Mouse (Mus musculus) lung, embryonic 15.5 days (tissue): ENCODE measurements around the gene Tnfrsf12a. TPM values are rescaled to one million over a fixed set of nuclear protein-coding genes. Genes with fewer than 3 reads are reported as not detected.

ENCODE experiments used
- ATAC-seq: fragments of 200-750 bp; cut with Nextera tagmentation; 2 replicates; pipeline ENCODE4 v1.8.0; 2017; ENCODE audit warnings: moderate number of reproducible peaks, borderline replicate concordance; ENCODE audit not compliant: low FRiP score, low TSS enrichment; ENCODE audit errors: extremely low read depth
- H3K27ac ChIP-seq: fragments of 300-500 bp; sonication (generic); 2 replicates; pipeline ENCODE4 v1.5.1; 2015; ENCODE audit warnings: moderate library complexity, mild to moderate bottlenecking, inconsistent platforms
- H3K27me3 ChIP-seq: fragments of 300-500 bp; sonication (generic); 2 replicates; pipeline ENCODE4 v1.6.1; 2015; ENCODE audit warnings: inconsistent platforms
- H3K36me3 ChIP-seq: fragments of 300-500 bp; sonication (generic); 2 replicates; pipeline ENCODE4 v1.6.1; 2015; ENCODE audit warnings: inconsistent platforms
- H3K4me1 ChIP-seq: fragments of 300-500 bp; sonication (generic); 2 replicates; pipeline ENCODE4 v1.6.1; 2015; ENCODE audit warnings: inconsistent platforms
- H3K4me2 ChIP-seq: fragments of 300-500 bp; sonication (generic); 2 replicates; pipeline ENCODE4 v1.6.1; 2015; ENCODE audit warnings: inconsistent platforms, mild to moderate bottlenecking, moderate library complexity
- H3K4me3 ChIP-seq: fragments of 300-500 bp; sonication (generic); 2 replicates; pipeline ENCODE4 v1.5.1; 2015; ENCODE audit warnings: mild to moderate bottlenecking, inconsistent platforms
- H3K9ac ChIP-seq: fragments of 300-500 bp; sonication (generic); 2 replicates; pipeline ENCODE4 v1.6.1; 2015; ENCODE audit warnings: inconsistent platforms
- H3K9me3 ChIP-seq: fragments of 300-500 bp; sonication (generic); 2 replicates; pipeline ENCODE4 v1.6.1; 2016; ENCODE audit warnings: inconsistent platforms
- WGBS: fragments of 180-500 bp; shearing (Covaris S2); methylation state at CpG from one replicate; pipeline ENCODE4 v1.1.7; 2015; 5-methylcytosine and 5-hydroxymethylcytosine counted together
- polyA plus RNA-seq: library from polyadenylated mRNA; unstranded; fragments of >200 nt; fragmentation: Nextera tagmentation; extraction: Ambion mirVana; gene quantifications from 2 replicates; pipeline ENCODE4 v1.2.1, GENCODE M21; 2015

Tnfrsf12a gene
- polyA plus RNA-seq, 1 experiment from 2014 or later: 26.8 TPM

DNA sequence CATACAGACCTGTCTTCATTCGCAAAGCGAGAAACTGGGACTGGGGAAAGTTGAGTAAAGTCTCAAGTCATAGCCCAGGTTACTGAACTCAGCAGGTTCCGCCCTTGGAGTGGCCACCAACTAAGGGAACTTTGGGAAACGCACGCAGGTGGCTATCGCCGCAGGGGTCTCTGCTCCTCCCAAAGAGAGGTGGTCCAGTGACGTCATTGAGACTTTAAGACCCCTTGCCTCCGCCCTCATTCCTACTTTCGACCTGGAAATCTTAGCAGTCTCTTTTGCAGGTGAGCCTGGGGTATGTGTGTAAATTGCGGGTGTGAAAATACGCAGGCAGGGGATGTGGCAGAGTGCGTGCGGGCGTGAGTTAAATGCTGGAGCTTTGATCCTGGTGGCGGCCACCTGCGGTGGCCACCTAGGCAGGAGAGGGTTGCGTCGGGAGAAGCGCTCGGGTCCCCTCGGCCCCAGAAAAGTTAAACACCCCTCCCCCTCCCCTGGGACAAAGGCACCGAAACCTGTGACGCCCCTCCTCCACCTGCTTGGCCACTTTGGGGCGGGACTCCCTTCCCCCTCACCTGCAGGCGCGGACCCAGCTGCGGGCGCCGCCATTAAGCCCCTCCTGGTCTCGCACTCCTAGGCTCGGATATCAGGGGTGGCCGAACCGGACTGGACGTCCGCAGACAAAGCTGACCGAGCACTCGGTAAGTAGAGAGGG lies 2.0 kb upstream of the Tnfrsf12a start, which contains the start of gene Cldn6:
TSS of gene Cldn6 (plus strand) at position 123 of the 709 bp plus-strand sequence.
- Histone ChIP-seq H3K4me1 (peaks cover 66% of the 10 kb centered on the region), H3K27ac (peak within 1 kb of the TSS; percentile 82), H3K4me3 (peak within 1 kb of the TSS; percentile 41), H3K4me2 (peak within 1 kb of the TSS; percentile 52), H3K36me3 (no peaks in the 10 kb centered on the region), H3K9ac (peak within 1 kb of the TSS; percentile 44), H3K27me3 (peaks cover 58% of the 10 kb centered on the region), H3K9me3 (no peaks in the 10 kb centered on the region)
- ATAC-seq: no peak
- WGBS: 1% methylated on average over 36 of the region's 38 CpGs

DNA sequence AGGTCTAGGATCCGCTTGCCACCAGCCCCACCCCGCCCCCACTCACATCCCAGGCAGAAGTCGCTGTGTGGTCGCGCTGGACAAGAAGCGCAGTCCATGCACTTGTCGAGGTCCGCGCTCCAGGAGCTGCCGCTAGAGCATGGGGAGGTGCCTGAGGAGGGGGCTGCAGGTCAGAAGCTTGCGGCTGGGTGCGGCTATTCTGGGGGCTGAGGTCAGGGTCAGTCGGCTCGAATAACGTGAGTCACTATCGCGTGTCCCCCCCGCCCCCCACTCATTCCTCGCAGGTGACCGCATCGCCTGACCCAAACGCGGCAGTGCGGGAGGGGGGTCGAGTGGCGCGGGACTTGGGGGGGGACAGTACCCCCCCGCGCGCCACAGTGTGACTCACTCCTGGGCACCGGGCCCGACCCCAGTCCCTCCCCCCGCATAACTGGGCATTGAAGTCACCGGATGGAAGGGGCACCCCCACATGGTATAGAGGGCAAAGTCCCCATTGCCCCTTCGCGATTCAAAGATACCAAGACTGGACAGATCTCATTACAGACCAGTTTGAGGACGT lies 716 bp downstream of the Tnfrsf12a start:
- peak overlapping the region; percentile 96 for H3K4me2 ChIP-seq
- H3K27me3 ChIP-seq: peaks cover 33% of the 10 kb centered on the region
- no peaks in the 10 kb centered on the region for H3K9me3 ChIP-seq
- ATAC-seq: no peak
- no peaks in the 10 kb centered on the region for H3K36me3 ChIP-seq
- peak overlapping the region; percentile 58 for H3K9ac ChIP-seq
- H3K4me3 ChIP-seq: peak overlapping the region; percentile 57
- H3K27ac ChIP-seq: peak overlapping the region; percentile 89
- WGBS: under 1% methylated on average over 37 of the region's 37 CpGs
- H3K4me1 ChIP-seq: peaks cover 51% of the 10 kb centered on the region

DNA sequence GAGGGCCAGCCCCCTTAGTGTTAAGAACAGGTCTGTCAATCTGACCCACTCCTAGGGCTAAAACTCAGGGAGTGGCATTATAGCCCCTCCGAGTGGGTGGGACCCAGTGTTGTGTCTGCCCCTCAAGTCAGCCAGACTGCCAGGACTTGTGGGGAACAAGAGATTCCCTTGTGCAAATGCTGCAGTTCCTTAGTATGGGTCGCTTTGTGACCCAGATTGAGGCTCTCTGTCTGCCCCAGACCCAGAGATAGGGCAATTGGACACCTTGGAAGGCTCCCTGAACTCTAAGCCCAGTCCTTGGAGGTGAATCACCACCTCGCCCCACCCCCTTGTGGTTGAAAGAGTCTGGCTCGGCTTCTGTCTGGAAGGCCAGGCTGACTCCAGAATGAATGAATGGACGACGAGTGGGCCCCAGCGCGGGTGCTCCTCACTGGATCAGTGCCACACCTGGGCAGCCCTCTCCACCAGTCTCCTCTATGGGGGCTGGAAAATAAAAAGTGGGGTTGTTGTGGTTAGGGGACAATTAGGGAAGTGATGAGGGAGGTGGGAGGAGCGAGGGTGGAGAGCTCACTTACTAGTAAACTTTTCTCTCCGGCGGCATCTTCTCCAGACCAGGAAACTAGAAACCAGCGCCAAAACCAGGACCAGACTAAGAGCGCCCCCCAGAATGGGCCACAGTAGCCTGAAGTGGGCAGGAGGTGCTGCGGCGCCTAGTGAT lies 1.5 kb downstream of the Tnfrsf12a start:
- H3K4me1 ChIP-seq: peaks cover 44% of the 10 kb centered on the region
- 13% methylated on average over 15 of the region's 15 CpGs for WGBS
- H3K4me2 ChIP-seq: peak overlapping the region; percentile 96
- peak overlapping the region; percentile 57 for H3K4me3 ChIP-seq
- no peak for ATAC-seq
- H3K9ac ChIP-seq: peak overlapping the region; percentile 58
- H3K27ac ChIP-seq: peak overlapping the region; percentile 89
- H3K9me3 ChIP-seq: no peaks in the 10 kb centered on the region
- H3K27me3 ChIP-seq: peaks cover 25% of the 10 kb centered on the region
- no peaks in the 10 kb centered on the region for H3K36me3 ChIP-seq

DNA sequence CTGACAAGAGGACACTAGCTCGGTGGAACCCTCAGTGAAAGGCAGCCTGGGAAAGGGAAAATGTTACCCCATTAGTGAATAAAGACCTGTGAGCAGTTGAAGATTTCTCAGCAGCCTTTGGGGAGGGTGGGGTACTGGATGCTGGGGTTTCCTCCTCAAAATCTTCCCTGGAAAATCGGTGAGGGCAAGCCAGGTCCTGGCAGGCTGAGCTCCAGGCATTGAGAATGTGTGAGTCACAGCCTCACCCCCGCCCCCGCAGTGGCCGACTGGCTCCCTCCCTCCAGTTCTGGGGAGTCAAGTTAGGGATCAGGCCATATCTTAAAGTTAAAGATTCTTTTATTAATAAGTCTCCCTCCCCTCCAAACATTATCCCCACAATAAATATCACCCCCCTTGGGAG lies 2.1 kb downstream of the Tnfrsf12a start:
- Histone ChIP-seq H3K27ac (peak overlapping the region; percentile 89), H3K4me3 (peak overlapping the region; percentile 73), H3K4me2 (peak overlapping the region; percentile 96), H3K4me1 (peaks cover 44% of the 10 kb centered on the region), H3K27me3 (peaks cover 19% of the 10 kb centered on the region), H3K9ac (0 out of 2 replicates have a peak overlapping the region, but pooled peaks have one; percentile 58), H3K36me3 (no peaks in the 10 kb centered on the region), H3K9me3 (no peaks in the 10 kb centered on the region)
- no peak for ATAC-seq
- WGBS: 29% methylated on average over 5 of the region's 5 CpGs

DNA sequence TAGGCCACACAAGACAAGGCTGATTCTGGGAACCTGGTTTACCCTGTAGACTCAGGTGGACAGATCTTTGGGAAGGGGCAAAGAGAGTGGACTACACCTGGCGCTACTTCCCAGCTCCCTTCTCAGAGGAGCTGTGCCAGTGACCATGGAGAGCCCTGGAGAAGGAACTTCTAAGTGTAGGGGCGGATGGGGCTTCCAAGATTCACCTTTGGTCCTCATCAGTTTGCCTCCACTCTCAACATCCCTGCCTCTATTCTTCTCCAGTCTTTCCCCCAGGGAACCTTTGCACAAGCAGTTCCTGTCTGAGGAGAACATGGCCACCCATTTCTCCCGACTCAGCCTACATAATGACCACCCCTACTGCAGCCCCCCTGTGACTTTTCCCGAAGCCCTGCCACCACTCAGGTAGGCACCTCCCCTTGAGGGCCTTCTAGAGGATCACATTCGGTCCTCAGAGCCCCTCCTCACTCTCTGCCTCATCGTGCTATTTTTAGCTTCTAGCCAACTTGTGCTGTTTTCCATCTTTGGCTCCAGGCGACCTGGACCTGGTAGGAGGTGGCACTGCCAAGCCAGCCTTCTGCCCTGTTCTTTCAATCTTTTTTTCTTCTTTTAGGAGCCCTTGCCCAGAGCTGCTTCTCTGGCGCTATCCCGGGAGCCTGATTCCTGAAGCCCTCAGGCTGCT lies 2.9 kb downstream of the Tnfrsf12a start:
- Histone ChIP-seq H3K27ac (peak overlapping the region; percentile 89), H3K4me3 (peak overlapping the region; percentile 73), H3K27me3 (peaks cover 12% of the 10 kb centered on the region), H3K36me3 (no peaks in the 10 kb centered on the region; the same call in 1 of the 2 replicates), H3K9me3 (no peaks in the 10 kb centered on the region), H3K4me2 (peak overlapping the region; percentile 96), H3K4me1 (peaks cover 44% of the 10 kb centered on the region), H3K9ac (peak overlapping the region; percentile 64)
- 28% methylated on average over 9 of the region's 9 CpGs for WGBS
- ATAC-seq: no peak

DNA sequence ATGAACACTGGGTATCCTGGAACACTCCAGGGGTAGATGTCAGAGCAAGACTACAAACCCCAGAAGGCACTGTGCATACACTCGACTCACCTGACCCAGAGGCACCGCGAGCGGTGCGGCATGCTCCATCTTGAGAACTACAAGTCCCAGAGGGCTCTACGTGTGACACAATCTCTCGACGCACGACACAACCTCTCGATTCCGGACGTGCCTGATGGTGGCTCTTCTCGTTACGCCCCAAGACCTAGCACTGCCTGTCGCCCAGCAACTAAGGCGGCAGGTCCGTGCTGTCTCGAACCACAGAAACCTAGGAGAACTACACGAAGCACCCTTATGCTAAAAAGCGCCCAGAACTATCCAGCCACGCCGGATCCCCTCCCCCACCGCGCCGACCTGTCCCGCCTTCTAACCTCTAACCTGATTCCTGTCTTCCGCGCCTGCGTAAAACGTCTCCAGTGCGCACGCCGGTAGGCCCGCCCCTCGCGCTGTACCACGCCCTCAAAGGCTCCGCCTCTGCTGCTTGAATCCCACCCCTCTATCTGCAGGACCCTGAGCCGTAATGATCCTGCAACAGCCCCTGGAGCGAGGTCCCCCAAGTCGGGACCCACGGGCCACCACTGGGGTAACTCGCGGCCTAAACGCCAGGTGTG lies 3.7 kb downstream of the Tnfrsf12a start, which contains the start of the genes Hcfc1r1 and Thoc6:
TSS of gene Hcfc1r1 (plus strand) at position 173 of the 650 bp plus-strand sequence.
TSS of gene Thoc6 (minus strand) at position 459 of the 650 bp plus-strand sequence.
- peaks cover 8% of the 10 kb centered on the region for H3K36me3 ChIP-seq
- H3K4me3 ChIP-seq: peak within 1 kb of the TSS; percentile 73
- H3K9me3 ChIP-seq: no peaks in the 10 kb centered on the region
- WGBS: under 1% methylated on average over 45 of the region's 45 CpGs
- peak within 1 kb of the TSS; percentile 64 for H3K9ac ChIP-seq
- peak within 1 kb of the TSS; percentile 96 for H3K4me2 ChIP-seq
- H3K4me1 ChIP-seq: peaks cover 44% of the 10 kb centered on the region
- peak within 1 kb of the TSS; percentile 89 for H3K27ac ChIP-seq
- H3K27me3 ChIP-seq: peaks cover 3% of the 10 kb centered on the region
- ATAC-seq: peak; percentile 91

DNA sequence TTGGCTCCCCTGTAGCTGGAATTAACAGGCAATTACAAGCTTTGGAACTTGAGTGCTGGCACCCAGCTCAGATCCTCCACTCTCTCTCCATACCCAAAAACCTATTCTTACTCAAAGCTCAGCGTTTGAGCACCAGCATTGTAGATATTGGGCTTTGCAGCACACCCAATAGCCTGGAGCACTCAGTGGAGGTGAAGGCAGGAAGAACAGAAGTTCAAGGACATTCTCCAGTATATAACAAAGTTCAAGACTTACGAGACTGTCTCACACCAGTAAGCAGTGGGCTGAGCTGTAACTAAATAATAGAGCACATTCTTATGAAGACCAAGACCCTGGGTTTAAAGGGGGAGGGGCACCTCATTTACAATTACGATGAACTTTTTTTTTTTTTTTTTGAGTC lies 4.5 kb downstream of the Tnfrsf12a start:
- peaks cover 9% of the 10 kb centered on the region for H3K36me3 ChIP-seq
- peak overlapping the region; percentile 64; the same call in 1 of the 2 replicates for H3K9ac ChIP-seq
- H3K4me1 ChIP-seq: peaks cover 41% of the 10 kb centered on the region
- ATAC-seq: no peak
- peak overlapping the region; percentile 73 for H3K4me3 ChIP-seq
- no peaks in the 10 kb centered on the region for H3K27me3 ChIP-seq
- no peak overlapping the region for H3K27ac ChIP-seq
- 58% methylated on average over 3 of the region's 3 CpGs for WGBS
- no peaks in the 10 kb centered on the region for H3K9me3 ChIP-seq
- H3K4me2 ChIP-seq: peak overlapping the region; percentile 96

DNA sequence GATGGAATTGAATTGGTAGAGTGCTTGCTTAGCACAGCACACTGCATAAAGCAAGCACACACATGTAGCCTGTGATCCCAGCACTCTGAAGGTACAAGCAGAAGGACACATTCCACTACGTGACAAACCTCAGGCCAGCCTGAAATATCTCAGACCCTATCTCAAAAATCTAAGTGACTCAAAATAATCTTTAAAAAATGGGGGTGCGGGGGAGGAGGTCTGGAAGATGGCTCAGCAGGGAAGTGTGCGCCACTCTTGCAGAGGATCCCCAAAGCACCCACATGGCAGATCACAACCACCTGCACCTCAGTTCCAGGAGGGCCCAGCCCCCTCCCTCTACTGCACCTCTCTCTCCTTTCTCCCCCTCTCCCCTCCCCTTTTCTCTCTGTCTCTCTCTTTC lies 5.7 kb downstream of the Tnfrsf12a start:
- H3K36me3 ChIP-seq: peaks cover 14% of the 10 kb centered on the region
- no peak for ATAC-seq
- no peak overlapping the region for H3K4me2 ChIP-seq
- no peak overlapping the region for H3K9ac ChIP-seq
- H3K9me3 ChIP-seq: no peaks in the 10 kb centered on the region
- no peak overlapping the region for H3K4me3 ChIP-seq
- no peak overlapping the region for H3K27ac ChIP-seq
- peaks cover 33% of the 10 kb centered on the region for H3K4me1 ChIP-seq
- WGBS: 88% methylated on average over 3 of the region's 3 CpGs
- H3K27me3 ChIP-seq: no peaks in the 10 kb centered on the region

DNA sequence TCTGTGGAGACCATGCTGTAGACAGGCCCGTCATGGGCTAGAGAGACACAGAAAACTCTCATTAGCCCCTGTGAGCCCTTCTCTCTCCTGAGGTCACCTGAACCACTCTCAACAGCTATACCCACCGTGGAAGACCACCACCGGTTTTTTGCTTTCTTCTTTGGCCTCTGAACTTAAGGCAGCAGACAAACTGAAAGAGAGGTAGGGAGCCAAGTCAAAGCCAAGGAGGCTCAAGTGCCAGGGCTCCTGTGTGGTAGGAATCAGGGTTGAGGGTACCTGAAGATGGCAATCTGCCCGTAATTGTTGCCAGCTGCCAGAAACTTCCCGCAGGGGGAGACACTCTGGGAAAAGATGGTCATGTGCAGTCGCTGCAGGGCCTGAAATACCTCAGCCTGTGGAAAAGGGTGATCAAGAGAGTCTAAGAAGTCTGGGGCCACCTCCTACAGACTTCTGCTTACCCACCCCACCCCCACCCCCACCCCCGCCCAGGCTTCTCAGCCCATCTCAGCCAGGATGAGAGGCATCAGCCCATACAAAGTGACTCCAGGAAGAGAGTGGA lies 6.7 kb downstream of the Tnfrsf12a start:
- Histone ChIP-seq H3K36me3 (peaks cover 14% of the 10 kb centered on the region), H3K27me3 (no peaks in the 10 kb centered on the region), H3K27ac (no peak overlapping the region), H3K4me1 (peaks cover 23% of the 10 kb centered on the region), H3K9me3 (no peaks in the 10 kb centered on the region), H3K4me2 (no peak overlapping the region), H3K9ac (no peak overlapping the region), H3K4me3 (no peak overlapping the region)
- ATAC-seq: no peak
- WGBS: 90% methylated on average over 7 of the region's 7 CpGs

DNA sequence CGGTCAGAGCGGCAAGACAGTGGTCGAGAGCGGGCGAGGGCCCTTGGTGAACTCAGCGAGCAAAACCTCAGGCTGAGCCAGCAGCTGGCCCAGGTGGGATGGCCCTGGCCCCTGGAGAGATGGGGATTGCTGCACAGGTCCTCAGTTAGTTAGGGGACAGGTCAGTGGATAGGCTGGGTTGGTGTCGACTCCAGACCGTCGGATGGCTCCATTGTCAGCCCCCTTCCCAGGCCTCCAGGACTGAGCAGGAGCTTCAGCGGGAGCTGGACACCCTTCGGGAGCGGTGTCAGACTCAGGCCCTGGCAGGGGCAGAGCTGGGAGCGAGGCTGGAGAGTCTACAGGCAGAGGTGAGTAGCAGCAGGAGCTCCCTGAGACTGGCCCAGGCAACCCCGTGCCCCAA lies 11.8 kb downstream of the Tnfrsf12a start:
- peaks cover 26% of the 10 kb centered on the region for H3K27me3 ChIP-seq
- no peak overlapping the region for H3K4me3 ChIP-seq
- H3K4me2 ChIP-seq: no peak overlapping the region
- peaks cover 14% of the 10 kb centered on the region for H3K36me3 ChIP-seq
- ATAC-seq: no peak
- H3K27ac ChIP-seq: no peak overlapping the region
- H3K9me3 ChIP-seq: no peaks in the 10 kb centered on the region
- no peak overlapping the region for H3K9ac ChIP-seq
- 0 out of 2 replicates have a peak, but pooled peaks cover 4% of the 10 kb centered on the region for H3K4me1 ChIP-seq
- WGBS: 74% methylated on average over 14 of the region's 14 CpGs
